Mouse (Mus musculus): ENCODE results near the gene Cttnbp2nl.

Gene Cttnbp2nl

GRCm38 (mm10) chr3:105058627-105059513 lies 5.9 kb upstream of the Cttnbp2nl start:
- peak; percentile 60 for DNase-seq (ENCODE audit: low read depth)

GRCm38 (mm10) chr3:105055666-105056065 lies 2.7 kb upstream of the Cttnbp2nl start:
- DNase-seq (ENCODE audit: low read depth), result no peak

- DNase-seq (ENCODE audit: low read depth), result peak; percentile 95
These were observed 2.0 kb upstream of the Cttnbp2nl start for GRCm38 (mm10) chr3:105054952-105055351.

- no peak for DNase-seq (ENCODE audit: low read depth)
These were observed 704 bp upstream of the Cttnbp2nl start for GRCm38 (mm10) chr3:105053698-105054001.

GRCm38 (mm10) chr3:105052171-105052936 lies 592 bp downstream of the Cttnbp2nl start:
- DNase-seq (ENCODE audit: low read depth), result no peak

- DNase-seq (ENCODE audit: low read depth), result no peak
These were observed 1.8 kb downstream of the Cttnbp2nl start for GRCm38 (mm10) chr3:105051103-105051502.

GRCm38 (mm10) chr3:105049848-105050247 lies 3.1 kb downstream of the Cttnbp2nl start:
- no peak for DNase-seq (ENCODE audit: low read depth)

- no peak for DNase-seq (ENCODE audit: low read depth)
These were observed 5.3 kb downstream of the Cttnbp2nl start for GRCm38 (mm10) chr3:105047616-105048015.

- DNase-seq (ENCODE audit: low read depth), result no peak
These were observed 6.1 kb downstream of the Cttnbp2nl start for GRCm38 (mm10) chr3:105046870-105047269.

- DNase-seq (ENCODE audit: low read depth), result no peak
These were observed 9.2 kb downstream of the Cttnbp2nl start for GRCm38 (mm10) chr3:105043746-105044145.

- DNase-seq (ENCODE audit: low read depth), result no peak
These were observed 11.8 kb downstream of the Cttnbp2nl start for GRCm38 (mm10) chr3:105040983-105041625.

GRCm38 (mm10) chr3:105040002-105040401 lies 12.9 kb downstream of the Cttnbp2nl start:
- DNase-seq (ENCODE audit: low read depth), result no peak

GRCm38 (mm10) chr3:105037240-105037770 lies 15.6 kb downstream of the Cttnbp2nl start:
- DNase-seq (ENCODE audit: low read depth), result no peak

- DNase-seq (ENCODE audit: low read depth), result no peak
These were observed 16.6 kb downstream of the Cttnbp2nl start for GRCm38 (mm10) chr3:105036281-105036847.

GRCm38 (mm10) chr3:105023371-105024005 lies 29.5 kb downstream of the Cttnbp2nl start:
- no peak for DNase-seq (ENCODE audit: low read depth)

- DNase-seq (ENCODE audit: low read depth), result no peak
These were observed 32.9 kb downstream of the Cttnbp2nl start for GRCm38 (mm10) chr3:105019826-105020692.

- no peak for DNase-seq (ENCODE audit: low read depth)
These were observed 34.2 kb downstream of the Cttnbp2nl start for GRCm38 (mm10) chr3:105018783-105019105.

GRCm38 (mm10) chr3:105018085-105018782 lies 34.7 kb downstream of the Cttnbp2nl start:
- DNase-seq (ENCODE audit: low read depth), result no peak

GRCm38 (mm10) chr3:105017314-105017713 lies 35.6 kb downstream of the Cttnbp2nl start:
- DNase-seq (ENCODE audit: low read depth), result no peak

GRCm38 (mm10) chr3:105016204-105016603 lies 36.7 kb downstream of the Cttnbp2nl start:
- DNase-seq (ENCODE audit: low read depth), result no peak

All from fibroblast of lung, adult 2 months (primary cell).